Mouse (Mus musculus): ENCODE results near the gene Aco2. TPM values are rescaled to one million over a fixed set of nuclear protein-coding genes. Genes with fewer than 3 reads are reported as not detected.
A peak's percentile ranks its signal among the peaks of the same experiment; 100 is the strongest.

The Aco2 gene
- polyA plus RNA-seq, 1 experiment: 368 TPM

GRCm38 (mm10) chr15:81932951-81933470, 60.9 kb downstream of the Aco2 start:
- Histone ChIP-seq H3K79me2 (ENCODE audit: control insufficient read depth, insufficient read depth) (no peaks in the 10 kb centered on the region), H3K27me3 (ENCODE audit: control insufficient read depth, insufficient read depth, insufficient read length) (no peaks in the 10 kb centered on the region), H3K4me3 (ENCODE audit: insufficient read depth, poor library complexity, severe bottlenecking) (no peak overlapping the region), H3ac (ENCODE audit: control insufficient read depth, insufficient read length, low read depth) (no peak overlapping the region), H3K79me3 (ENCODE audit: low read depth) (no peaks in the 10 kb centered on the region), H3K36me3 (ENCODE audit: control insufficient read depth, insufficient read depth) (no peaks in the 10 kb centered on the region)
- TF ChIP-seq MAX (IDR thresholded peaks at IDR 0.05) (no peak), CTCF (IDR thresholded peaks at IDR 0.05; ENCODE audit: control insufficient read depth, insufficient read depth, insufficient read length) (no peak), USF1 (IDR thresholded peaks at IDR 0.05; ENCODE audit: low read depth) (no peak), FOSL1 (IDR thresholded peaks at IDR 0.05; ENCODE audit: insufficient read depth, low read length, poor library complexity, severe bottlenecking) (no peak), CEBPB (IDR thresholded peaks at IDR 0.05; ENCODE audit: low read depth) (no peak), MYOG (IDR thresholded peaks at IDR 0.05; ENCODE audit: control insufficient read depth, extremely low read depth, insufficient read length) (no peak), MYOD1 (IDR thresholded peaks at IDR 0.05; ENCODE audit: control insufficient read depth, insufficient read length, low read depth) (no peak)

DNA sequence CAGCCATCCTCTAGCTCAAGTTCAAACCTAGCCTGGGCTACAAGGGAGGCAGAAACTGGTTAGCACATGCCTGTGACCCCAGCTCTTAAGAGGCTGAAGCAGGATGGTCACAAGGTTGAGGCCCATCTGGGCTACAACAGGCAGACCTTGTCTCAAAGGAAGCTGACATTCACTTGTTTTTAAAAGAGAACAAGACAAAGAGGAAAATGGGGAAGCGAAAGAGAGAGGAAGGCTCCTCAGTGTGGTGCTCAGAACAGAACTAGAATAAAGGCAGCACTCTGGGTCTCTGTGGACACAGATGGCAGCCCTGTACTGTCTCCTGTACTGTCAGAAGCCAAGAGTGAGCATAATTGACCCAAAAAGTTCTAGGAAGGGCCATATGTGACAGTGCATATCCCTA, 61.9 kb downstream of the Aco2 start:
- no peaks in the 10 kb centered on the region for H3K79me3 ChIP-seq (ENCODE audit: low read depth)
- no peak overlapping the region for H3ac ChIP-seq (ENCODE audit: control insufficient read depth, insufficient read length, low read depth)
- TF ChIP-seq MYOG (IDR thresholded peaks at IDR 0.05; ENCODE audit: control insufficient read depth, extremely low read depth, insufficient read length) (no peak), CEBPB (IDR thresholded peaks at IDR 0.05; ENCODE audit: low read depth) (no peak), CTCF (IDR thresholded peaks at IDR 0.05; ENCODE audit: control insufficient read depth, insufficient read depth, insufficient read length) (no peak), MYOD1 (IDR thresholded peaks at IDR 0.05; ENCODE audit: control insufficient read depth, insufficient read length, low read depth) (no peak)
- H3K79me2 ChIP-seq (ENCODE audit: control insufficient read depth, insufficient read depth): no peaks in the 10 kb centered on the region
- H3K36me3 ChIP-seq (ENCODE audit: control insufficient read depth, insufficient read depth): no peaks in the 10 kb centered on the region
- H3K27me3 ChIP-seq (ENCODE audit: control insufficient read depth, insufficient read depth, insufficient read length): no peaks in the 10 kb centered on the region
- H3K4me3 ChIP-seq (ENCODE audit: insufficient read depth, poor library complexity, severe bottlenecking): no peak overlapping the region

- no peaks in the 10 kb centered on the region for H3K79me2 ChIP-seq (ENCODE audit: control insufficient read depth, insufficient read depth)
- TF ChIP-seq MYOD1 (IDR thresholded peaks at IDR 0.05; ENCODE audit: control insufficient read depth, insufficient read length, low read depth): no peak
- TF ChIP-seq MYOG (IDR thresholded peaks at IDR 0.05; ENCODE audit: control insufficient read depth, extremely low read depth, insufficient read length): no peak
- no peak for TF ChIP-seq CEBPB (IDR thresholded peaks at IDR 0.05; ENCODE audit: low read depth)
- no peak for TF ChIP-seq FOSL1 (IDR thresholded peaks at IDR 0.05; ENCODE audit: insufficient read depth, low read length, poor library complexity, severe bottlenecking)
- TF ChIP-seq CTCF (IDR thresholded peaks at IDR 0.05; ENCODE audit: control insufficient read depth, insufficient read depth, insufficient read length): no peak
- no peak for TF ChIP-seq MAX (IDR thresholded peaks at IDR 0.05)
- TF ChIP-seq USF1 (IDR thresholded peaks at IDR 0.05; ENCODE audit: low read depth): no peak
- H3K79me3 ChIP-seq (ENCODE audit: low read depth): no peaks in the 10 kb centered on the region
- H3K36me3 ChIP-seq (ENCODE audit: control insufficient read depth, insufficient read depth): no peaks in the 10 kb centered on the region
- no peaks in the 10 kb centered on the region for H3K27me3 ChIP-seq (ENCODE audit: control insufficient read depth, insufficient read depth, insufficient read length)
- H3ac ChIP-seq (ENCODE audit: control insufficient read depth, insufficient read length, low read depth): no peak overlapping the region
- no peak overlapping the region for H3K4me3 ChIP-seq (ENCODE audit: insufficient read depth, poor library complexity, severe bottlenecking)
These were observed 63.9 kb downstream of the Aco2 start for GRCm38 (mm10) chr15:81935869-81936637.

DNA sequence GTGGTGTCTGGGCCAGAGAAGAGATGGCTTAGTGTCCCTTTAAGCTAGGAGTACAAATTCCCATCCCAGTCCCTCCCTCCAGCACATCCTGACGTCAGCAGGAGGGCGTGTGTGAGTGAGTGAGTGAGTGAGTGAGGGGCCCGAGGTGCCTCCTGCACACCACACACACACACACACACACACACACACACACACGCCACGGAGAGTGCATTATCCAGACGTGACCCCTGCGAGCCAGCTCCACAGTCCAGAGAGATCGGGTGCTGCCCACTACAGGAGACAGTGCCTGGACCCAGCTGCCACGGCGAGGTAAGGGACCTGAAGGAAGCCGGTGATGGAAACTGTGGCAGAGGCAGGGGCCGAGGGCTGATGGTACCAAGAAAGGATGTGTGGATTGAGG, 64.6 kb downstream of the Aco2 start, which contains the start of gene Csdc2:
Csdc2 (plus strand) TSS at position 81 of the 400 bp plus-strand sequence.
- Histone ChIP-seq H3K79me3 (ENCODE audit: low read depth) (no peaks in the 10 kb centered on the region), H3K79me2 (ENCODE audit: control insufficient read depth, insufficient read depth) (no peaks in the 10 kb centered on the region), H3K27me3 (ENCODE audit: control insufficient read depth, insufficient read depth, insufficient read length) (no peaks in the 10 kb centered on the region), H3K4me3 (ENCODE audit: insufficient read depth, poor library complexity, severe bottlenecking) (no peak within 1 kb of the TSS), H3ac (ENCODE audit: control insufficient read depth, insufficient read length, low read depth) (peak within 1 kb of the TSS; percentile 51), H3K36me3 (ENCODE audit: control insufficient read depth, insufficient read depth) (no peaks in the 10 kb centered on the region)
- no peak for TF ChIP-seq FOSL1 (IDR thresholded peaks at IDR 0.05; ENCODE audit: insufficient read depth, low read length, poor library complexity, severe bottlenecking)
- TF ChIP-seq CTCF (IDR thresholded peaks at IDR 0.05; ENCODE audit: control insufficient read depth, insufficient read depth, insufficient read length): peak; percentile 9

- no peak overlapping the region for H3K4me3 ChIP-seq (ENCODE audit: insufficient read depth, poor library complexity, severe bottlenecking)
These were observed 65.2 kb downstream of the Aco2 start for GRCm38 (mm10) chr15:81937098-81937972.

More at GRCm38 (mm10) chr15:81937098-81937972, 65.2 kb downstream of the Aco2 start:
- no peaks in the 10 kb centered on the region for H3K79me2 ChIP-seq (ENCODE audit: control insufficient read depth, insufficient read depth)
- H3ac ChIP-seq (ENCODE audit: control insufficient read depth, insufficient read length, low read depth): peak overlapping the region; percentile 51
- no peaks in the 10 kb centered on the region for H3K79me3 ChIP-seq (ENCODE audit: low read depth)
- H3K36me3 ChIP-seq (ENCODE audit: control insufficient read depth, insufficient read depth): no peaks in the 10 kb centered on the region
- TF ChIP-seq CEBPB (IDR thresholded peaks at IDR 0.05; ENCODE audit: low read depth) (no peak), MYOD1 (IDR thresholded peaks at IDR 0.05; ENCODE audit: control insufficient read depth, insufficient read length, low read depth) (no peak), MAX (IDR thresholded peaks at IDR 0.05) (no peak), FOSL1 (IDR thresholded peaks at IDR 0.05; ENCODE audit: insufficient read depth, low read length, poor library complexity, severe bottlenecking) (no peak), CTCF (IDR thresholded peaks at IDR 0.05; ENCODE audit: control insufficient read depth, insufficient read depth, insufficient read length) (no peak), USF1 (IDR thresholded peaks at IDR 0.05; ENCODE audit: low read depth) (no peak), MYOG (IDR thresholded peaks at IDR 0.05; ENCODE audit: control insufficient read depth, extremely low read depth, insufficient read length) (no peak)
- no peaks in the 10 kb centered on the region for H3K27me3 ChIP-seq (ENCODE audit: control insufficient read depth, insufficient read depth, insufficient read length)
